Mouse (Mus musculus) kidney, adult 11 months (tissue): Measurements from ENCODE around the gene Stk17b.
"Not testable (repeated sequence)": the region's sequence is repeated elsewhere in the genome, so short reads cannot be mapped to it uniquely, and the experiment has no call there.

Experiments
- DNase-seq: peaks from one replicate; pipeline ENCODE4 v3.0.0; 2022

Stk17b gene

DNA sequence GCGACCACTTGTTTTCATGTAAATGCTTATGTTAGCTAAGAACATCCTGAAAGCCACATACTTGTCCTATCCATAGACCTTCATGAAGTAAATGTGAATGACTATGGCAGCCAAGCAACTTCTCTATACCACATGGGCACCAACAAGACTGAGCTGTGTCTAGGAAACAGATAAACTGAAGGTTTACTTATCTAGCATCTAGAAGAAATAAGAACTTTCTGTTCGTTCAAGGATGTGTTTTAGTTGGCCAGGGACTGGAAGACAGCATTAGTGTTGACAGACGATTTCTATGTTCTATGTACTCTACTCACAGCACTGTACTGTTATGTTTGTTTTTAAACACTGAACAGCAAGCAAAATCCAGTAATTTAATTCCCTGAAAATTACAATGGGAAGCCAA lies 2.9 kb downstream of the Stk17b start:
- no peak for DNase-seq

DNA sequence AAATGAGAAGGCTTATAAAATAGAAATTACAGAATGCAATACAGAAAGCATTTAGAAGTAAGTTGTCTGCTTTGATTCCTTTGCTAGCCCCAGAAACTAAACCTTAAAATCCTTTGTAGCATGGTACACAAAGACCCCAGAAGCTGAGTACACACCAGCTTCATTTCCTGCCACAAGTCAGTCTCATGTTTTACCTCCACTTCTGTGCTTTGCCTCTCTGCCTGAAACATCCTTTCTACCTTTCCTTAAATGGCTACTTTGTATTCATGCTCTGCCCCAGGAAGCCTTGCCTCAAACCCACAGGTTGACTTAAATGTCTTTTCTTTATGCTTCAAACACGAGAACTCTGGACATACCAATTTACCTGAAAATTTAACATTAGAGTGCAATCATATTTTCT lies 3.7 kb downstream of the Stk17b start:
- DNase-seq: no peak

DNA sequence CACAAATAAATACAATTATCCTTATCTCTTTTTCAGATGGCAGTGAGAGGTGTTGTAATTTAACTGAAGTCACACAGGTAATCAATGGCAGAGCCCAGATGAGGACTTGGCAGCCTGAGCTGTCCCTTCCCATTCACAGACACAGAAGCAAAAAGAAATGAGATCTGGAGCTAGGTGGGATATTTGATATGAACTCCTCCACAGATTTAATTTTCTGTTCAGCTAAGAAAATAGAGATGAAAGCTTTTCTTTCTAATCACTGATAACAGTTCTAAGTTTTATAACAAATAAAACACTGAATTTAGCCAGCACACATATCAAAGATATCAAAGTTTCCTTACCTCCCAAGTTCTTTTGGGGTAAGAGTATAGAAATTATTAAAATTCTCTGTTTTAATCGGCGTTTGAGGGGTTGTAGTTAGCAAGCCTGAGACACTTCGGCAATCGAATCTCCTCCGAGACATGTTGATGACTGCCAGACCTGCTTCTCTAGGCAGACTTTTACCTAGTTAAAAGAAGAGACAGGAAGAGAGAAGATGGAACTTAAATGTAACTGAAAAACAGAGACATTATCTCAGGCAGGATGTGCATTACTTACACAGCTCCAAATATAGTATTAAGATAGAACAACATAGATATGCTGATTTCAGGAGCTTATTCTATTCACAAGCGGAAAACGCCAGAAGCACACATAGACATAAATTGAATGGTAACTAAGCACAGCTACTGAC lies 8.7 kb downstream of the Stk17b start:
- no peak for DNase-seq

DNA sequence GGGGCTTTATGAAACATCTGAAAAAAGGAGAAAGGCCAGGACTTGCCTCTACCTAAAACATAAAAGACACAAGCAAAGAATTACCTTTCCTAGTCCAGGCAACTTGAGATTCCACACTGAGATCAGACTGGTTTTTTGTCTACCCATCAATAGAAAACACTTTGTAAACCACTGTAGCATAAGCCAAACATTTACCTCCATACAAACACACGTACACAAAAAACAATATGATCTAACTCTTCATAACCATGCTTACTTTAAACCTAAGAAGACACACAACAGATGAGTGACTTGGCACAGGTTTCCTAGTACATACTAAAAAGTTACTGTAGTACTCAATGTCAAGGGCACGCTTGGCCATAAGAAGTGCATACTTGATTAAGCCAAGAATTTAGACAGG lies 9.5 kb downstream of the Stk17b start:
- DNase-seq: no peak

DNA sequence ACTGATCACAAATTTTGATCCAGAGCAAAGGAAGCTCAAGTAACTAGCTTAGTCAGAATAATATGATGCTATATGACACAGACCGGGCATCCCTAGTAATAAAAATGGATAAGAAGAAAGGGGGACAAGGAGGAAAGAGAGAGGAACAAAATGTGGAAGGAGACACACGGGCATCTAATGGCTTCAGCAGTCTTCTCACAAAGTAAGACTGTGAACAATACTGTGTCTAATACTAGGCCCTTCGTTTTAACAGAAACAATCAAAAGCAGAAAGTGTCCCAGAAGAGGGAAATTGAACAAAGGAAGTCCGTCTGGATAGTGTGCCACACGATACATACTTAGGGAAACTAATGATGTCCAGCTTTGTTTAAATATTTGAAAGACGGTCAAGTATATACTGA lies 10.0 kb downstream of the Stk17b start:
- DNase-seq: no peak

DNA sequence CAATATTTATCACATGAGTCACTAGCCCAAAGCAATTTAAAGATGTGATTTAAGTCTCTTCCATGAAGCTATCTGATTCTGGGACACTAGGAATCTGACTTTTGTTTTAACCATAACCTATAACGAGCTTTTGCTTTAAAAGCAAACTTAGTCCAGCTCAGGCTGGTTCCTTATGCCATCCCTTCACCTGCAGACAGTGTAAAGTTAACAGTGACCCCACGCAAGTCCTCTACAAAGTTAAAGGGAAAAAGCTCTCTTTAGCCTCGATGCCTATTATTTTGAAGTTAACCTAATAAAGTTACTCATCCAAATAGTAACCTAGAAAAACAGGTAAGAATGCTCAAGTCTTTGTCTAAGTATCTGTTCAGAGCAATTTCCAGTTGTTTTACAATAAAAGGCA lies 10.5 kb downstream of the Stk17b start:
- DNase-seq: no peak

DNA sequence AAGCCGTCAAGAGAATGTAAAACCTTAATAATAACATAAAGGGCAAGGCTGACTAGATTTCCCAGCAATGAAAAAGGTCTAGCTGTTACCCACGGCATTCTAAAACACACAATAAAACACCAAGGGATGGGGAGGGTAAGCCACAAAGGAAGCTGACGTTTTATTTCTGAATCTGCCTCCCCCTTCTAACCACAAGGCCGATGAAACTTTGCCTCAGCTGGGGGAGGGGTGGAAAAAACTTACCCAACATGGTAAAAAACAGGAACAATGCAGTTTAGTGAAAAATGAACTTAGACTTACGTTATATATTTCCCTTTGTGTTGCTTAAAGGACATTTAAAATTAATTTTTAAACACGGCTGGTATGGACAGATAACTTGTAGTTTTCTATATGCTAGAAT lies 11.0 kb downstream of the Stk17b start:
- DNase-seq: no peak

DNA sequence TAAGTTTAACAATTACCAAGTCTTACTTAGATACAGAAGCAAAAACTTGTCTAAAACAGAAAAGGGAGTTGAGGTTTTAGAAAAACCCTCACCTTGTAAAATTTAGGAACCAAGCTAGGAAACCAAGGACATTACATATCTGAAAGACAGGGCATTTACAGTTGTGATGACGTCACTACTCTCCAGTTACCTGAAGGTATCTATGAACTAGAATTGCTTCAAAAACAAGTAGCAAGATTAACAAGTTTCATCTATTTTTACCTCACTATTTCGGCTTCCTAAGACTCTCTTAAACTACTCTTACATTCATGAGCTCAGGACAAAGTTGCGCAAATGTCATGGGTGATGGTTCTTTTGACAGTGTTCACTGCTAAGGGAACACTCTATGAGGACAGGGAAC lies 12.1 kb downstream of the Stk17b start:
- no peak for DNase-seq

DNA sequence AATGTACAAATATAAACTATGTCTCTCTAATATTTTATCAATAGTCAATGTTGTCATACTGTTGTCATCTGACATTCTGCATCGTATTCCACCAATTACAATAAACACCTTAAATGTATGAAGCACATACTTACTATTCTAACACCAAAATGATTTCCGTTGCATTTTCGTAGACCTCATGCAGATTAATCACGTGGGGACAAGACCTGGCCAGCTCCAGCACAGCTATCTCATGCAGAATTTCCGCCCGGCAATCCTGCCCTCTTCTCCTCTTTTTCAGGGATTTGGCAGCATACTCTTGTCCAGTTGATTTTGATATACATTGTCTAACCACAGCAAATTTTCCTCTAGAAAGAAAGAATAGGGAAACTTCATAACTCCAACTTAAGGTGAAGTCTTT lies 13.5 kb downstream of the Stk17b start:
- no peak for DNase-seq

DNA sequence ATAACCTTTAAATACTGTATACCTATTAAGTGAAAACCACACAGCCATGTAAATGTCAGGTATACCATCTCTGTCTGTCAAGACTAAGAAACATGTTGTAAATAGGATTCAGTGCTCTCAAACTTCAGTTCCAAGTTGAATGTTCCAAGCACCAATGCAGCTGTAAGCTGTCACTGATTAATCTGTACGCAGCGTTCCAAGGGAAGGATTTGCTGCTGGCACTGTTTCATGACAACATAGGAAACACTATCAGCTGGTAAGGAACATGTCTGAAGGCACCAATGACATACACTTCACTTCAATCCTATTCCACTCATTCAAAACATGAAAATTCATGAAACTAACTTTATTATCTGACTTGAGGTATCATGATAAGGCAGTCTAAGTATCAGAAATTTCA lies 18.9 kb downstream of the Stk17b start:
- peak; percentile 21 for DNase-seq

DNA sequence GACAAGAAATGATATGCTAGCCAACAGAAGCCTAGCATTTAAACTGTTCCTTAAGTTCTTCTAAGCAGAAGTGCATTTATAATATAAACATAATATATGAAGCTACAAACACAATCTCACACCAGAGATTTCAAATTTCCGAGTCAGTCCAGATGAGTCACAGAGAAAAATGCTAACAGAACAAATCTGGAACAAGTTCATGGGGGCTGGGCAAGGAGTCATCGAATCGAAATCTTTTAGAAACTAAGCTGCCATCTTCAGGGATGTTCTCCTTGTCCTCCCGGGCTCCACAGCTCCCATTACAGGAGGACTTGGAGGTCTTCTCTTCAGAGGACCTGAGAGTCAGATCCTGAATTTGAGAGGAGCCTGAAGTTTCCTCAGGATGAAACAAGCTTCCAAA lies 27.7 kb downstream of the Stk17b start:
- no peak for DNase-seq

DNA sequence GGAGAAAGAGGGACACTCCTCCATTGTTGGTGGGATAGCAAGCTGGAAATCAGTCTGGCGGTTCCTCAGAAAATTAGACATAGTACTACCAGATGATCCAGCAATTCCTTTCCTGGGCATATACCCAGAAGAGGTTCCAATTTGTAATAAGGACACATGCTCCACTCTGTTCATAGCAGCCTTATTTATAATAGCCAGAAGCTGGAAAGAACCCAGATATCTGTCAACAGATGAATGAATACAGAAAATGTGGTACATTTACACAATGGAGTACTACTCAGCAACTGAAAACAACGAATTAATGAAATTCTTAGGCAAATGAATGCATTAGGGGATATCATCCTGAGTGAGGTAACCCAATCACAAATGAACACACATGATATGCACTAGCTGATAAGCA lies 31.5 kb downstream of the Stk17b start:
- not testable (repeated sequence) for DNase-seq

DNA sequence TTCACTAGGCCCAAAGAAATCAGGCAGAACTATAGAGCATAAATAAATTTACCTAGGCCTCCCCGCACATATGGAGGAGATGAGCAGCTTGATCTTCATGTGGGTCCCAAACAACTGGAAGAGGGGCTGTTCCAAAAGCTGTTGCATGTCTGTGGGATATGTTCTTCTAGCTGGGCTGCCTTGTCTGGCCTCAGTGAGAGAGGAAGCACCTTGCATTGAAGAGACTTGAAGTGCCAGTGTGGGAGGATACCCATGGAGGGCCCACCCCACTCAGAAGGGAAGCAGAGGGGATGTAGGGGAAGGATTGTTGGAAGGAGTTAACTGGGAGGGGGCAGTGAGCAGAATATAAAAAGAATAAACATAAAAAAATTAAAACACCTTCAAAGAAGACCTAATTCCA lies 33.9 kb downstream of the Stk17b start:
- no peak for DNase-seq

DNA sequence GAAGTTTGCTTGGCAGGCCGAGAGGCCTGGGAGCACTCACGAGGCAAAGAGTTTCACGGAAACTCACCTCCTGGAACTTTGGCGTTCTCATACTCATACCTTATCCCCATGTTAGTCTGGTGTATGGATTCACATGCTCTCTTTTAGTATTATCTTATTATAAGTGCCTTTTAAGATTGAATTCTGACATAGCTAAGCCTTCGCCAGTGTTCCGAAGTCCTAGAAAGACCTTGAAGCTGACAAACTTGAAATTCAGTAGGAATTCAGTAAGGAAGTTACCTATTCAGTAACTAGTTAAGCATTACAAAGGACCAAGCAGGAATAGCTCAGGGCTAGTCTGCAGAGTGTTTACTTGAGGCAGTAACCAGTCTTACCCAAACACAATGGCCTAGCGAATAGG lies 34.3 kb downstream of the Stk17b start:
- DNase-seq: not testable (repeated sequence)

DNA sequence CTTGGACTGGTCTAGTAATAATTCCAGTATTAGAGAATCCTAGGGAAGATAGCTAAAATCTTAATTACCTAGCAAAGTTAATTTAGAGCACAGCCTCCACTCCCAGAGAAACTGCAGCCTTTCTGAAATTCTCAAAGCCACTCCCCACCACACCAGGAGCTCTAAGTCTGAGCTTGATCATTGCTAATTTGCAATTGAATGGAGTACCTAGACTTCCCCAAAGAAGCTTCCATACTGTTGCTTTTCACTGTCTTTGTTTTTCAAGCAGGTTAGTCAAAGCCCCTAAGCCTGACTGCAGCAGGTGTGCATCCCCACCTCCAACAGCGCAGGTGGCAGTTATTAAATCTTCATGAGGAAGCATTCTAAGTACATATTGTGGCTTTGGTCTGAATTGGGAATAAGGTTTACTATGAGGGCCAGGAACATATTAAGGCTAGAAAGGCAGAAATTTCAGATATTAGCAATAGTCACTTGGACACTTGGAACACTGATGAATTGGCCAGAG lies 35.1 kb downstream of the Stk17b start:
- DNase-seq: not testable (repeated sequence)

DNA sequence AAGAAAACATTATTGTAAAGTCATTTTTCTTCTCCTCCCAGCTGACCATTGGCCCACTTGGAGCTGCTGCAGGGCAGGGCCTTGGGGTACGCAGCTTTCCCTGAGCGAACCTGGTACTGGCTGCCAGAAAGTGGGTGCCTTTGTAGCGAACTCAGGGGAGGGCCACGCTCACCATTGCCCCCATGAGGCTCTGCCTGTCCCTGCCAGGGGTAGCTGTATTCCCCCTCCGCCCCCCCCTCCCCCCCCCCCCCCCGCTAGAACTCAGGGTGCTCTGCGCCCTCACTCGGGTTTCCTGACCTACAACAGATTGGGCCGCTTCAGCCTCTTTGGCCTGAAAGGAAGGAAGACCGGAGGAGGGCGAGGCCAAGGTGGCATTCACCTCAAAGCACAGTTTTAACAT lies 36.5 kb downstream of the Stk17b start:
- no peak for DNase-seq

DNA sequence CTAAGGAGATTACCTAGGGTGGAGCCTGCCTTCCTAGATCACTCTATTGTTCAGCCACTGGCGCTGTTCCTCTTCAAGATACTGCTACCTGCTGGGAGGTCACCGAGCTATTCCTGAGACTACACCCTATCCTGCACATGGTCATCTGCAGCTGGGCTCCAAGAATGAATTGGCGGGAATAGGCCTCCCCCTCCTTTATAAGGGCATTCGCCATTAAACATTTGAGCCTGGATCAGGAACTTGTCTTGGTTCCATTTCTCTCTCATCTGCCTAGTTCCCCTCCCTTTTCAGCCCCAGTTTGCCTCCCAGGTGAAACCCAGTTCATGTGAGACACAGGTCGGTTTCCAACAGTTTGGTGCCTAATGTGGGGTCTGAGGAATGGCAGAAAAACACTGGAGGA lies 39.0 kb downstream of the Stk17b start:
- no peak for DNase-seq

DNA sequence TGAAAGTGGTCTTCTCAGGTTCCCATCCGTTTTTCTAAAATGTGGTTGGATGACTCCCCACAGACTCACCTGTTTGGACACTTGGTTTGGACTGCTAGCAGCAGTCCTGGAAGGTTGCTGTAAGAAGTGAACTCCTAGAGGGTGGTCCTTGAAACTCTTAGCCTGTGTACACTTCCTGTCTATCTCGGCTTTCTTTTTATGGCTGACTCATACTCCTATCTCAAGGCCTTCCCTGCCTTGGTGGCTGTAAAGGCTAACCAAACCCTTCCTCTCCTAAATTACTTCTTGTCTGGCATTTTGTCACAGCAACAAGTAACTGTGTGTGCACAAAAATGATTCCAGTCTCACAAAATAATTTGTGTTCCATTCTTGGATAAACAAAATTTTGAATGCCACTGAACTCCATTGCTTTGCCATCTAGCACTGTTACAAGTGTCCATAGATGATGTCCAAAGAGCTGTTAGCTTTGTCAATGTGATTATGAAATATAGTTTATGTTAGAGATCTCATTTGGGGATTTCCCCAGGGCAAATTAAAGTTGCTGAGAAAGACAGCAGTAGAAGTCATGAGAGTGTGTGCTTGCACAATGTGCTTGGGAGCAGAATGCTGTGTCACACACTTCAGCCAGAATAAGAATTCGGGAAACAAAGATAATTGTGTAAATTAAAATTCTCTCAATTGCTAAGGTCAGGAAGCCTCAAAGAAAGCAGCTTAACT lies 43.1 kb downstream of the Stk17b start:
- DNase-seq: no peak

DNA sequence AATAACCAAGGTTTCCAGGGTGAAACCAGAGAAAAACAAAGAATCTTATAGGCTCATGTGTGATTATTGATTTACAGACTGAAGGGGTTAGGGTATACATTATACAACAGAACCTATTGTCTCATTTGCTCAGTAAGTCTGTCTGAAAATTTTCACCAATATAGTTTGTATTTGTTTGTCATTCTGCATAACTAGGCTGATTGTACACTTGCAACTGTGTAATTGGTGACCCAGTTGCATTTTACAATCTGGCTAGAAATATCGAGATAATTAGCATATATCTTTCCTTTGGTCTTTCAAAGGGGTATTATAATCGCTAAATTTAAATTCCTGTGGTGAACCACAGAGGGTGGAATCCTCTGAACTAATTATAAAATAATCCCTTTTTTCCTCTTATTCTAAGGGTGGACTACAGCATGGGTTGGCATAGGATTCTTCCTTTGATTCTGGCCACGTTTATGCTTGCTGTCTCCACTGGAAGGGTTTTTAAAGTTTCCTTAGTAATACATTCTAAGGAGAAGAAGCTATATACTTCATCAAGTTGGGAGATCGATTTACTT lies 44.2 kb downstream of the Stk17b start:
- no peak for DNase-seq

DNA sequence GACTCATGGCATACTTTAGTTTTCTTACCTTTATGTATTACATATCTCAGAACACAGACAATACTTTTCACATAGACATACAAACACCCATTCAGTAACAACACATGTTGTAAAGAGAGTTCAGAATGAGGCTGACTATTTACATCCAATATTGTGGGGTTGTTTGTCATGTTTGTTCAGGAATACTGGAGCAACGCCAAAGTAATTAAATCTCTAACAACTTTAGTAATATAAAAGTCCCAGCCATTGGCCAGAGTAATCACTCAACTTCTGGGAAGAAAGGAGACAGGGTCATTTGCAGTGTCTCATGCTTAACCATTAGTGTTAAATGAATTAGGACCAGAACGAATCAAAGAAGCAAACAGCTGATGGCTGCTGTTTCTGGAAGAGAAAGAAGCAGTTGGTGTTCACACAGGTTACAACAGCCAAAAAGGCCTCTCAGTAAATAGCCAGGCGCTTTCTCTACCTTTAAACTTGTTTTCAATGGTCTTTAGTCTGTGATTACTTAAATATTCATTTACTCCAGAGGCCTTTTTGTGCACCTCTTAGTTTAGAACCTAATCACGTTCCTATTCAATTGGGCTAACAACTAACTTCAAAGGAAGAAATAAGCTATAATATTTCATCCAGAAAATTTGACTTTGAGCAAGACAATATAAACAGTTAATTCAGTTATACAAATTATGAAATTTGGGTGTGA lies 44.8 kb downstream of the Stk17b start:
- DNase-seq: not testable (repeated sequence)

DNA sequence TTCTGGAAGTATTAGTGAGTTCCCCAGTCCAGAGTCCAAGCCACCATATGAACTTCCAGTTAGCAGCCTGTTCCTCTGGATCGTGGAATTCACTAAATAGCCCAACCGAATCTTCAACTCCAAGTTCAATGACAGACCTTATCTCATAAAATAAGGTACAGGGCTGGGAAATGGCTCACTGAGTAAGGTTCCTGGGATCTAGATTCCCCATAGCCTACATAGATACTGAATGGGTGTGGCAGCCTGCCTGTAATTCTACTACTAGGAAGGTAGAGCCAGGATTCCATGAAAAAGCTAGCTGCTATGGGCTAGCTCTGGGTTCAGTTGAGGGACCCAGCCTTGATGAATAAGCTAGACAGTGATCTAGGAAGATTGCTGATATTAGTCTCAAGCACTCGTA lies 48.4 kb downstream of the Stk17b start:
- DNase-seq: no peak

DNA sequence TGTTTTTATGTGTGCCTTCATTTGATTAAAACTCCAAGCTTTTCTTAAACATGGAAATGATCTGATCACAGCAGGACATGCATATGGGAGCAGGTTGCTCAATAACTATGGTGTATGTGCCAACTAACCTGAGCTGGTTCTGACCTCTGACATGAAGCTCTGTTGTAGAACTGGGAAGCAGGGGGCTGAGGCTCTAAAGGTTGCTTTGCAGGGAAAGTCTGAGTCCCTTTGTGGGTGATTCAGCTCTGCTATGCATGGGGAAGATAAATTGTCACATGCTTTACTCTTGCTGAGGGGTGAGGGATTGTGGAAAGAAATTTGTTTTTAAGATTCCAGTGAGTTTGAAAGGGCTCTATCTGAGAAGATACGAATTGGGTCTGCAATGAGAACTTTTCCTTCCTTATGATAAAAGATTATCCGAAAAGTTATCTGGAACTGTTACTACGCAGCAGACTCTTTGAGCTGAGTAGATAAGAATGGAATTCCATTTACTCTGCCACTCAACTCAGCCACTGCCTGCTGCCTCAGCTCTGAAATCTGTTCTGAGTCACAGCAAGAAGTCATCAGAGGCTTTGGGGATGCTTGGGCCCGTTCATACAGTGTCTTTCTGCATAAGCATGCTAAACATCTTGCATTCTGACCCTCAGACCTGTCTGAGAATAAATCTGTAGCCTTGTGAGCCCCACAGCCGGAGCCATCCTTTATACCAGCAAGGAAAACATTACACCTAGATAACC lies 56.4 kb downstream of the Stk17b start:
- no peak for DNase-seq

DNA sequence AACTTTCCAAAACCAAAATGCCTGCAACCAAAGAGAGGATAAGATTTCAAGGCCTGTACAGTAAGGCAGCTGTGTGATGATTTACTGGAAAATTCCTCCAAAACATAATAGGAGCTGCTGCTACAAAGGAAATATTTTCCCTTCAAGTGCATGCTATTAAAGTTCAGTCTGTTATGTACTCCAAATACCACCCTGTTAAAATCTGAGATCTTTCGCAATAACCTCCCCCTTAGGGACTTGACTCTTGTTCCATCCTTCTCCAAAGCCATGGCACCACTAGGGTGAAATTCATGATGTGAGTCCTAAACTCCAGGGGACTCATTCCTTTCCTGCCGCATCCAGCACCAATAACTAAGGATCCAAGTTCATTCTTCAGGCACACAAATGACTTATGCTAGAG lies 58.1 kb downstream of the Stk17b start:
- DNase-seq: no peak
